Mouse (Mus musculus) spleen, adult 2 months (tissue): ENCODE measurements around the gene Pelo. TPM values are rescaled to one million over a fixed set of nuclear protein-coding genes. Genes with fewer than 3 reads are reported as not detected.

Experiments used
- DNase-seq, 2 experiments: peaks; one replicate each; pipeline versions ENCODE4 v3.0.0 to v3.0.0-alpha.2; 2012 to 2021; ENCODE audit warnings: low spot score in 2 of 2, low read depth in 1 of 2
- H3K27ac ChIP-seq: fragments of 200-500 bp; 2 replicates; pipeline ENCODE4 v1.5.1; 2012; ENCODE audit warnings: low read length, inconsistent platforms; ENCODE audit not compliant: insufficient read depth
- H3K27me3 ChIP-seq: fragments of 200-500 bp; 2 replicates; pipeline ENCODE4 v1.6.1; 2012; ENCODE audit warnings: mild to moderate bottlenecking, moderate library complexity, low read length, inconsistent platforms; ENCODE audit not compliant: control insufficient read depth, insufficient read depth
- H3K36me3 ChIP-seq: fragments of 200-500 bp; 2 replicates; pipeline ENCODE4 v1.6.1; 2012; ENCODE audit warnings: mild to moderate bottlenecking, low read length, inconsistent platforms; ENCODE audit not compliant: control insufficient read depth, insufficient read depth
- H3K4me1 ChIP-seq: fragments of 200-500 bp; 2 replicates; pipeline ENCODE4 v1.6.1; 2011; ENCODE audit warnings: inconsistent platforms; ENCODE audit not compliant: control insufficient read depth, insufficient read depth, insufficient read length
- H3K4me3 ChIP-seq: fragments of 200-500 bp; 2 replicates; pipeline ENCODE4 v1.5.1; 2011; ENCODE audit warnings: mild to moderate bottlenecking, inconsistent platforms; ENCODE audit not compliant: insufficient read depth, insufficient read length; ENCODE audit errors: extremely low read depth
- CTCF ChIP-seq: fragments of 200-500 bp; IDR thresholded peaks from 2 replicates; pipeline ENCODE4 v1.5.1; 2011; ENCODE audit warnings: mild to moderate bottlenecking, inconsistent platforms; ENCODE audit not compliant: insufficient read depth, insufficient read length, insufficient replicate concordance; ENCODE audit errors: extremely low read depth
- POLR2A ChIP-seq: fragments of 200-500 bp; IDR thresholded peaks from 2 replicates; pipeline ENCODE4 v1.6.1; 2011; ENCODE audit warnings: low read depth, low read length, inconsistent platforms
- WGBS: fragments of 180-500 bp; shearing (Covaris S2); methylation state at CpG from one replicate; pipeline ENCODE4 v1.1.7; 2018; 5-methylcytosine and 5-hydroxymethylcytosine counted together
- polyA plus RNA-seq: library from polyadenylated mRNA; depleted of rRNA; stranded (reverse); fragments of >200 nt; gene quantifications from 2 replicates; pipeline ENCODE4 v1.2.3, GENCODE M21; 2012

Pelo gene
- polyA plus RNA-seq, 1 experiment = 17.3 TPM

DNA sequence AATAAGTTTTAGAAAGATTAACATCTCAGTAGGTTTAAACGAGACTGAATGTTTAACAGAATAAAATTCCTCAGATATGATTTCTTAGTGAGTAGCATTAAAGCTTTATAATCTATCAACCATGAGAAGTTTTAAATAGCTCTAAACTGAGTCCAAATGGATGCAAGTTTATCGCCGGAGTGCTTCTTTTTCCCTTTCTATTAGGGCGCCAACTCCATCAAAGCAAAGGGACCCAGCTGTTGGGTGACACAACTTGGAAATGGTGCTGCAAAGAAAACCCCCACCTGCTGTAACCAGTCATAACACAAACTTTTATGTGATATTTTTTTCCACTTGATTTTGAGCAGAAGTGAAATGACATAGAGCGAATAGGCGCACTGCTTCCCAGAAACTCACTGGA, 17.6 kb downstream of the Pelo start:
- Histone ChIP-seq H3K27ac (no peak overlapping the region), H3K36me3 (no peaks in the 10 kb centered on the region), H3K4me1 (no peaks in the 10 kb centered on the region; the same call in 1 of the 2 replicates), H3K4me3 (no peak overlapping the region), H3K27me3 (no peaks in the 10 kb centered on the region)
- no peak for TF ChIP-seq CTCF
- no peak for TF ChIP-seq POLR2A
- 87% methylated on average over 6 of the region's 6 CpGs for WGBS
- no peak for DNase-seq

DNA sequence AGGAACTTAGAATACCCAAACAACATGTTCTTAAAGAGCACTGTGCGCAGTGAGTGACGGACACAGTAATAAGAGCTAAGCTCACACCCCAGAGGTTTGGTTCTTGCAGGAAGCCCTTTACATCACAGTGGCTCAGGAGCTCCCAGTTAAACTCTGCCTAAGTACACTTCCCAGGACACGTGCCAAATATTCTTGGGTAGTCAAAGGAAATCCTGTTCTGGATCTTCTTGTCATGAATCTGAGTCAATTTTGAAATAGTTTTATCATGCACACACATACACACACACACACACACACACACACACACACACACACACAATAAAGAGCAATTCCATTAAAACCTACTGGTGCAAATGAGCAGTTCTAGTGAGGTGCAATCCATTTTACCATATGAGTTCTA, 18.6 kb downstream of the Pelo start:
- Histone ChIP-seq H3K4me1 (no peaks in the 10 kb centered on the region; the same call in 1 of the 2 replicates), H3K4me3 (no peak overlapping the region), H3K27me3 (no peaks in the 10 kb centered on the region), H3K36me3 (no peaks in the 10 kb centered on the region), H3K27ac (no peak overlapping the region)
- TF ChIP-seq POLR2A (no peak), CTCF (no peak)
- WGBS = 87% methylated on average over 3 of the region's 3 CpGs
- DNase-seq = no peak

DNA sequence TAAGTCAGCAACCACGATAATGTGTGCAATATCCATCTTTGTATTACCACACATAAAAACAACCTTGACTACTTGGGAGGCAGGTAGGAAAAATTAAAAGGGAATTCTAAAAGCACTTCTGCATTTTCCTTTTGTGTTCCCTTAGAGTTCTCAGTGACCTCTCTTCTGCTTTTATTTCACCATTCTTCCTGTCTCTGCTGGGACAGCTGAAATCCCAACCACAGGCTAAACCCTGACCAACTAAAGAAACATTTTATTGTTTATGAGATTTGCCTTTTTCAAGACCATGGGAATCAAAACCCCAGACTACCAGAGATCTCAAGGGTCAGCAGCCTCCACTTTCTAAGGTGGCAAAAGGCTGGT, 22.0 kb downstream of the Pelo start:
- DNase-seq = no peak
- H3K27ac ChIP-seq = no peak overlapping the region
- H3K36me3 ChIP-seq = no peaks in the 10 kb centered on the region
- H3K4me1 ChIP-seq = no peaks in the 10 kb centered on the region
- TF ChIP-seq POLR2A = no peak
- no peak for TF ChIP-seq CTCF
- H3K27me3 ChIP-seq = no peaks in the 10 kb centered on the region
- WGBS = 93% methylated on average over 1 of the region's 1 CpGs
- H3K4me3 ChIP-seq = no peak overlapping the region

DNA sequence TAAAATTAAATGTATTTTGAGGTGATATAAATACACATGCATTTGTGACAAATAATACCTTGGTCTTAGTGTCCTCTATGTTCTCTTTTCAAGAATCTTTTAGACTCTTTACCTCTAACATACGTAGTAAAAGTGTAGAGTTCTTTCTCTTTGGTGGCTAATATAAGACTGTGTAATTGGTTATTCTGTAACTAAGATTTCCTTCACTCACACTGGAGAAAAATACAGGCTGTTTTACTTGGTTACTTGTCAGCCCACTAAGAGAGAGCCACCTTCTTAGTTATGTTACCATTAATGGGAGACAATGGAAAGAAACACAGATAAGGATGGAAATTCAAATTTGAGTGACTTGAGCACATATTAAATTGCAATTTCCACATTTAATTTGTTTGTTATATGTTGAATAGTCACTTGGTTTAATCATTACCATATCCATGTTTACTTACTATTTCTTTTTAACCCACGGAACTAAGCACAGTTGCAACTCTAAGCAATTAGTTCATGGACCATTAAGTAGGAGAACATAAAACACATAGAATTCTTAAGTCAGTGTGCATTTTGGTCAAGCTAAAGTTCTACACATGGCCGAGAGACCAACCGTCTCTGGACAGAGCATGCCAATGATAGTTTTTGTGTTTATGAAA, 22.5 kb downstream of the Pelo start:
- Histone ChIP-seq H3K27me3 (no peaks in the 10 kb centered on the region), H3K27ac (no peak overlapping the region), H3K4me3 (no peak overlapping the region), H3K4me1 (no peaks in the 10 kb centered on the region), H3K36me3 (no peaks in the 10 kb centered on the region)
- no peak for DNase-seq
- 91% methylated on average over 4 of the region's 4 CpGs for WGBS
- TF ChIP-seq POLR2A (no peak), CTCF (no peak)

DNA sequence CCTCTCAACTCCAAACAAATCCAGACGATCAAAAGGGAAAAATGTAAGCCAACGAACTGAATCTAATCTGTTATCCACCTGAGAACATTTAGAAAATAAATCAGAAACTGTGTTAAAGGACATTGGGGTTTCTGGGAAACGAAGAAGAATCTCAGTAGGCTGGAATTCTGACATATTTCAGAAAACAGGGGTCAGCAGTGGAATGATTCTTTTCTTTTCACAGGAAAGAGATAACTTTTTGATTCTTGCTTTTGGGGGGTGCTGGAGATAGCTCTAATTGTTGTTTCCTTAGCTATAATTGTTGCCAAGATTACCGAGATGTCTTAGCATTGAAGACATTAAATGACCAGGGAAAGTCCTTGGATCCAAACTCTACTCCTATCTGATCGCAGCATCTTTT, 32.4 kb downstream of the Pelo start:
- no peak for TF ChIP-seq POLR2A
- no peak for TF ChIP-seq CTCF
- H3K4me1 ChIP-seq = no peaks in the 10 kb centered on the region
- no peak overlapping the region for H3K27ac ChIP-seq
- no peak for DNase-seq
- no peak overlapping the region for H3K4me3 ChIP-seq
- no peaks in the 10 kb centered on the region for H3K36me3 ChIP-seq
- no peaks in the 10 kb centered on the region for H3K27me3 ChIP-seq
- WGBS = 83% methylated on average over 5 of the region's 5 CpGs

DNA sequence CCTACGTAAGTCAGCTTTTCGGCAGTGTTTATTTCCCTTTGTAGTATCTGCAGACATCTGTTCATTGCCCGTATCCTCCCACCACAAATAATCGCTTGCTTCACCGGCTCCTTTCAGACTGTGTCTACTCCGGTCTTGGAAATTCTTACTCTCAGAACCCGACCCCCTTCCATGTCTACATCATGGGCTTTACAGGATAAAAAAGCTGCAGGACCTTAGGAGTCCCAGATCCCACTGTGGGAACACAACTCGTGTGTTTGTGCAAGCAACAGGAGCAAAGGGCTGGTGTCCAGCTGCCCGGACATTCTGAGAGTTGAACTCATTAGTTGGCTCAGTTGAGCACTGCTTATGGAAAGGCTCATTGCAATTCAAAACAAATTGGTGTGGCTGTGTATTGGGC, 35.2 kb downstream of the Pelo start:
- TF ChIP-seq CTCF = no peak
- no peak for TF ChIP-seq POLR2A
- Histone ChIP-seq H3K27me3 (no peaks in the 10 kb centered on the region), H3K4me3 (no peak overlapping the region), H3K36me3 (no peaks in the 10 kb centered on the region), H3K4me1 (no peaks in the 10 kb centered on the region), H3K27ac (no peak overlapping the region)
- 62% methylated on average over 9 of the region's 9 CpGs for WGBS
- no peak for DNase-seq

DNA sequence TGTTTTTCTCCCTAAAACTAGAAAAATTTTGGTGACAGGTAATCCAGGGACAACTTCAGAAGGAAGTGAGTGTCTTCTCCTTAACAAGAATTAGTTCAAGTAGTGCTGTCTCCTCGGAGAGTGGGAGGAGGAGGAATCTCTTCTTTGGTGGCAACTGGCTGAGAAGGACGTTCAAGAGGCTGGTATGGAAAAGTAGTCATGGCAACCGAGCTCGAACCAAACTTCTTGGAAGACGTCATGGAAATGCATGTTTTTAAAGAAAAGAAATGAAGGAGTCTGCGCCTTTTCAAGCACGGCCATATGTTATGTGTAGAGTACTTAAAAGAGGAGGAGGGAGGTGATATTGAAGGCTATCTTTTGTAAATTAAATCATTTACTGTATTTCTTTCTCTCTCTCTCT, 37.4 kb downstream of the Pelo start:
- H3K4me1 ChIP-seq = no peaks in the 10 kb centered on the region
- no peaks in the 10 kb centered on the region for H3K27me3 ChIP-seq
- H3K4me3 ChIP-seq = no peak overlapping the region
- WGBS = 89% methylated on average over 7 of the region's 7 CpGs
- no peak for DNase-seq
- no peaks in the 10 kb centered on the region for H3K36me3 ChIP-seq
- TF ChIP-seq CTCF (no peak), POLR2A (no peak)
- H3K27ac ChIP-seq = no peak overlapping the region
